Mouse (Mus musculus): ENCODE measurements at regions not wholly inside any gene's neighbourhood (a gene's known extent, or its start where the extent isn't known, plus 50 kb on each side); places are given as distances from the start of the nearest gene placed in this dataset.

DNA sequence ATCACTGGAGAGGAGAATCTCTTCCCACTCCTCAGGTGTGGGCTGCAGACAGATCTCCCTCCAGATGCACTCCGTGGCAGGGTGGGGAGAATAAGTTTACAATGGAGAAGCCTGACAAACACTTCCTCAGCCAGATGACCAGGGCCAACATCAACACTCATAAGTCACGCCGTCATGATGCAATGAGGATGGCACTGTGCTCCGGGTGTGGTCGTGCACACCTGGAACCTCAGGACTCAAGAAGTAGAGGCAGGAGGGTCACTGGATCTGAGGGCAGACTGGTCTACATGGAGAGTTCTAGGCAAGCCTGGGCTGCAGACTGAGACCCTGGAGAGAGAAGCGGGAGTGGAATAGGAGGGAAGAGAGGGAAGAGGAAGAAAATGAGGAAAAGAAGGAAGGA lies 194.3 kb downstream of the 3100002H09Rik start:
- H3K27me3 ChIP-seq (ENCODE audit: control insufficient read depth, insufficient read depth, low read length, poor library complexity, severe bottlenecking): no peaks in the 10 kb centered on the region
- H3K27ac ChIP-seq (ENCODE audit: insufficient read depth, low read length): no peak overlapping the region
- H3K9ac ChIP-seq (ENCODE audit: low read depth, poor library complexity, severe bottlenecking): no peak overlapping the region
- no peaks in the 10 kb centered on the region; the same call in 1 of the 2 replicates for H3K9me3 ChIP-seq (replicated peaks; ENCODE audit: control insufficient read depth, insufficient read depth, low read length, poor library complexity, severe bottlenecking)
- TF ChIP-seq POLR2A (IDR thresholded peaks at IDR 0.05; ENCODE audit: insufficient read depth, low read length): no peak
- TF ChIP-seq CTCF (IDR thresholded peaks at IDR 0.05; ENCODE audit: low read depth, low read length): no peak
- no peak for TF ChIP-seq EP300 (IDR thresholded peaks at IDR 0.05; ENCODE audit: insufficient read depth, low read depth, low read length)
- H3K4me1 ChIP-seq (ENCODE audit: control insufficient read depth, insufficient read depth, low read length): no peaks in the 10 kb centered on the region
- no peak overlapping the region for H3K4me3 ChIP-seq (ENCODE audit: low read depth, low read length)
- H3K36me3 ChIP-seq (ENCODE audit: control insufficient read depth, insufficient read depth, low read length, poor library complexity, severe bottlenecking): no peaks in the 10 kb centered on the region

GRCm38 (mm10) chr4:124414386-124414785 lies 196.2 kb downstream of the 3100002H09Rik start:
- no peak overlapping the region for H3K4me3 ChIP-seq (ENCODE audit: low read depth, low read length)
- TF ChIP-seq EP300 (IDR thresholded peaks at IDR 0.05; ENCODE audit: insufficient read depth, low read depth, low read length) (no peak), POLR2A (IDR thresholded peaks at IDR 0.05; ENCODE audit: insufficient read depth, low read length) (no peak), CTCF (IDR thresholded peaks at IDR 0.05; ENCODE audit: low read depth, low read length) (no peak)
- no peaks in the 10 kb centered on the region for H3K36me3 ChIP-seq (ENCODE audit: control insufficient read depth, insufficient read depth, low read length, poor library complexity, severe bottlenecking)
- H3K27me3 ChIP-seq (ENCODE audit: control insufficient read depth, insufficient read depth, low read length, poor library complexity, severe bottlenecking): no peaks in the 10 kb centered on the region
- H3K9me3 ChIP-seq (replicated peaks; ENCODE audit: control insufficient read depth, insufficient read depth, low read length, poor library complexity, severe bottlenecking): no peaks in the 10 kb centered on the region
- no peaks in the 10 kb centered on the region for H3K4me1 ChIP-seq (ENCODE audit: control insufficient read depth, insufficient read depth, low read length)
- no peak overlapping the region for H3K27ac ChIP-seq (ENCODE audit: insufficient read depth, low read length)
- H3K9ac ChIP-seq (ENCODE audit: low read depth, poor library complexity, severe bottlenecking): no peak overlapping the region

GRCm38 (mm10) chr4:124409279-124409678 lies 201.3 kb downstream of the 3100002H09Rik start:
- H3K9ac ChIP-seq (ENCODE audit: low read depth, poor library complexity, severe bottlenecking): no peak overlapping the region
- TF ChIP-seq CTCF (IDR thresholded peaks at IDR 0.05; ENCODE audit: low read depth, low read length) (no peak), EP300 (IDR thresholded peaks at IDR 0.05; ENCODE audit: insufficient read depth, low read depth, low read length) (no peak), POLR2A (IDR thresholded peaks at IDR 0.05; ENCODE audit: insufficient read depth, low read length) (no peak)
- H3K4me3 ChIP-seq (ENCODE audit: low read depth, low read length): no peak overlapping the region
- no peaks in the 10 kb centered on the region for H3K9me3 ChIP-seq (replicated peaks; ENCODE audit: control insufficient read depth, insufficient read depth, low read length, poor library complexity, severe bottlenecking)
- H3K27me3 ChIP-seq (ENCODE audit: control insufficient read depth, insufficient read depth, low read length, poor library complexity, severe bottlenecking): no peaks in the 10 kb centered on the region
- H3K4me1 ChIP-seq (ENCODE audit: control insufficient read depth, insufficient read depth, low read length): no peaks in the 10 kb centered on the region
- H3K27ac ChIP-seq (ENCODE audit: insufficient read depth, low read length): no peak overlapping the region
- no peaks in the 10 kb centered on the region for H3K36me3 ChIP-seq (ENCODE audit: control insufficient read depth, insufficient read depth, low read length, poor library complexity, severe bottlenecking)

DNA sequence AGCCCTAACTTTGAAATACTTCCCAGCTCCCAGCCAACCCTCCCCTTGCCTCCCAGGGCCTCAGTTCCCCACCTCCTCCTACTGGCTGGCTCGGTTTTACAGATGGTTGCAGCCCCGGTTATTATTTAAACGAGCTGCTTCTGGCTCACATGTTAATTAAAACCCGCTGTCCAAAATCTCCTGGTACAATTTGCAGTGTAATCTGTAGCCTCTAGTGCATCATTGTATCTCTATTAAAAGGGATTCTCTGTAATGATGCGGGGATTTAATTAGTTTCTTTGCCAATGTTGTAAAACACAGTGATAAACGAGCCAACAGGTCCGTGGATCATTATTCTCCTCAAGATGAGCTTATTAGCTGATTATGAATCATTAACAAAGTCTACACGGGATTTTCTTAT lies 208.5 kb downstream of the 3100002H09Rik start:
- no peaks in the 10 kb centered on the region for H3K27me3 ChIP-seq (ENCODE audit: control insufficient read depth, insufficient read depth, low read length, poor library complexity, severe bottlenecking)

DNA sequence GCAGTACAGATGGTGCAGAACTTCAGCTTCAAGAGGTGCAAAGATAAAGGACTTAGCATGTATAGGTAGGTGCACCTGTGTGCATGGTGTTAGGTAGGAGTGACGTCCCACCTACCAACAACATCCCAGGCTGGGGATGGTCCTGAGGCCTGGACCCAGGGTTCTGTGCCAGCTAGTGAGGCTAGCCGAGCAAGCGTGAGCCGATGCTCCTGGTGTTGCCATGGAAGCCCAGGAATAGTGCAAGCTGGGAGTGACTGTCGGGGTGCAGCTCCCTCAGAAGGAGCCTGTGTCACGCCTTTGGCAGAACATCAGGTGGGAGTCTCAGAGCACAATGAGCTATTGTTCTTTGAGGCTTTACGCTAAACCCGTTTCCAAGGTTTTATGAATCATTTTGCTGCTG lies 209.9 kb downstream of the 3100002H09Rik start:
- no peaks in the 10 kb centered on the region for H3K9me3 ChIP-seq (replicated peaks; ENCODE audit: control insufficient read depth, insufficient read depth, low read length, poor library complexity, severe bottlenecking)
- H3K36me3 ChIP-seq (ENCODE audit: control insufficient read depth, insufficient read depth, low read length, poor library complexity, severe bottlenecking): no peaks in the 10 kb centered on the region
- no peak for TF ChIP-seq POLR2A (IDR thresholded peaks at IDR 0.05; ENCODE audit: insufficient read depth, low read length)
- TF ChIP-seq EP300 (IDR thresholded peaks at IDR 0.05; ENCODE audit: insufficient read depth, low read depth, low read length): no peak
- no peak for TF ChIP-seq CTCF (IDR thresholded peaks at IDR 0.05; ENCODE audit: low read depth, low read length)
- H3K27ac ChIP-seq (ENCODE audit: insufficient read depth, low read length): no peak overlapping the region
- no peak overlapping the region for H3K9ac ChIP-seq (ENCODE audit: low read depth, poor library complexity, severe bottlenecking)
- no peaks in the 10 kb centered on the region for H3K4me1 ChIP-seq (ENCODE audit: control insufficient read depth, insufficient read depth, low read length)
- no peaks in the 10 kb centered on the region for H3K27me3 ChIP-seq (ENCODE audit: control insufficient read depth, insufficient read depth, low read length, poor library complexity, severe bottlenecking)
- no peak overlapping the region for H3K4me3 ChIP-seq (ENCODE audit: low read depth, low read length)

More for the DNA sequence above, 208.5 kb downstream of the 3100002H09Rik start:
- Histone ChIP-seq H3K9ac (ENCODE audit: low read depth, poor library complexity, severe bottlenecking) (no peak overlapping the region), H3K36me3 (ENCODE audit: control insufficient read depth, insufficient read depth, low read length, poor library complexity, severe bottlenecking) (no peaks in the 10 kb centered on the region), H3K27ac (ENCODE audit: insufficient read depth, low read length) (no peak overlapping the region), H3K4me3 (ENCODE audit: low read depth, low read length) (no peak overlapping the region), H3K4me1 (ENCODE audit: control insufficient read depth, insufficient read depth, low read length) (no peaks in the 10 kb centered on the region), H3K9me3 (replicated peaks; ENCODE audit: control insufficient read depth, insufficient read depth, low read length, poor library complexity, severe bottlenecking) (no peaks in the 10 kb centered on the region)
- TF ChIP-seq POLR2A (IDR thresholded peaks at IDR 0.05; ENCODE audit: insufficient read depth, low read length) (no peak), EP300 (IDR thresholded peaks at IDR 0.05; ENCODE audit: insufficient read depth, low read depth, low read length) (no peak), CTCF (IDR thresholded peaks at IDR 0.05; ENCODE audit: low read depth, low read length) (no peak)

GRCm38 (mm10) chr4:124400136-124400675 lies 210.4 kb downstream of the 3100002H09Rik start:
- no peaks in the 10 kb centered on the region for H3K27me3 ChIP-seq (ENCODE audit: control insufficient read depth, insufficient read depth, low read length, poor library complexity, severe bottlenecking)
- no peak overlapping the region for H3K4me3 ChIP-seq (ENCODE audit: low read depth, low read length)

More at GRCm38 (mm10) chr4:124400136-124400675, 210.4 kb downstream of the 3100002H09Rik start:
- no peak overlapping the region for H3K27ac ChIP-seq (ENCODE audit: insufficient read depth, low read length)
- TF ChIP-seq EP300 (IDR thresholded peaks at IDR 0.05; ENCODE audit: insufficient read depth, low read depth, low read length) (no peak), CTCF (IDR thresholded peaks at IDR 0.05; ENCODE audit: low read depth, low read length) (no peak), POLR2A (IDR thresholded peaks at IDR 0.05; ENCODE audit: insufficient read depth, low read length) (no peak)
- no peaks in the 10 kb centered on the region for H3K36me3 ChIP-seq (ENCODE audit: control insufficient read depth, insufficient read depth, low read length, poor library complexity, severe bottlenecking)
- H3K9me3 ChIP-seq (replicated peaks; ENCODE audit: control insufficient read depth, insufficient read depth, low read length, poor library complexity, severe bottlenecking): no peaks in the 10 kb centered on the region
- no peaks in the 10 kb centered on the region for H3K4me1 ChIP-seq (ENCODE audit: control insufficient read depth, insufficient read depth, low read length)
- H3K9ac ChIP-seq (ENCODE audit: low read depth, poor library complexity, severe bottlenecking): no peak overlapping the region

All from ES-Bruce4 (cell line).